Mouse (Mus musculus) small intestine, adult 2 months (tissue): ENCODE results near the gene Asrgl1. TPM values are rescaled to one million over a fixed set of nuclear protein-coding genes. Genes with fewer than 3 reads are reported as not detected.

ENCODE experiments used
- H3K27ac ChIP-seq: fragments of 200-500 bp; 2 replicates; pipeline ENCODE4 v1.5.1; 2012; ENCODE audit warnings: low read depth, low read length, control low read depth, inconsistent platforms; ENCODE audit not compliant: insufficient read depth
- H3K27me3 ChIP-seq: fragments of 200-500 bp; 2 replicates; pipeline ENCODE4 v1.6.1; 2012; ENCODE audit warnings: mild to moderate bottlenecking, moderate library complexity, low read length, inconsistent platforms; ENCODE audit not compliant: control insufficient read depth, insufficient read depth
- H3K36me3 ChIP-seq: fragments of 200-500 bp; 2 replicates; pipeline ENCODE4 v1.6.1; 2012; ENCODE audit warnings: mild to moderate bottlenecking, low read length, control low read depth, inconsistent platforms; ENCODE audit not compliant: control insufficient read depth, insufficient read depth
- H3K4me1 ChIP-seq: fragments of 200-500 bp; 2 replicates; pipeline ENCODE4 v1.6.1; 2012; ENCODE audit warnings: low read length, inconsistent platforms, mixed read lengths; ENCODE audit not compliant: control insufficient read depth, insufficient read depth, insufficient read length
- H3K4me3 ChIP-seq: fragments of 200-500 bp; 2 replicates; pipeline ENCODE4 v1.5.1; 2012; ENCODE audit warnings: low read depth, mild to moderate bottlenecking, control low read depth, inconsistent platforms, low read length, moderate library complexity
- CTCF ChIP-seq: fragments of 200-500 bp; IDR thresholded peaks from 2 replicates; pipeline ENCODE4 v1.5.1; 2012; ENCODE audit warnings: low read depth, mild to moderate bottlenecking, control low read depth, inconsistent platforms, low read length, moderate library complexity, mixed read lengths; ENCODE audit not compliant: insufficient replicate concordance, insufficient read length; ENCODE audit errors: extremely low read depth
- POLR2A ChIP-seq: fragments of 200-500 bp; IDR thresholded peaks from 2 replicates; pipeline ENCODE4 v1.6.1; 2012; ENCODE audit warnings: low read depth, mild to moderate bottlenecking, control low read depth, inconsistent platforms, low read length, moderate library complexity
- WGBS: fragments of 180-500 bp; shearing (Covaris S2); methylation state at CpG from one replicate; pipeline ENCODE4 v1.1.7; 2018; 5-methylcytosine and 5-hydroxymethylcytosine counted together
- polyA plus RNA-seq: library from polyadenylated mRNA; depleted of rRNA; stranded (reverse); fragments of >200 nt; gene quantifications from 2 replicates; pipeline ENCODE4 v1.2.3, GENCODE M21; 2012; rRNA removed

Asrgl1 gene
- polyA plus RNA-seq, 1 experiment = 0.41 TPM

DNA sequence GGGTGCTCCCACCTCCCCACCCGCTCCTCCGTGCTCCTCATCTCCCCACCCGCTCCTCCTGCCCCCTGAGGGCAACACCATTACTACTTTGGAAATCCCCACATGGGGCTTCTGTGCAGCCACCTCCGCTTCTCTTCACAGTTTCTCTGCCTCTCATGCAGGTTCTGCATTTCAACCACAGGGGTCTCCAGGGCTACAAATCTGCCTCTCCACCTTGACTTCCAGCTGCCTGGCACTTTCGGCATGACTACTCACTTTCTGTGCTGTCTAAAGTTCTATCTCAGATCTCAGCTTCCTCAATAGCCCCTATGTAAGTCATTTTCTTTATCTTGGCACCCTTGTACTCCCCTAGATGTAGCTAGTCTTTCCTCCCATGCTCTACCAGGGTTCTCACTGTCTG lies 68.1 kb downstream of the Asrgl1 start:
- Histone ChIP-seq H3K4me3 (no peak overlapping the region), H3K4me1 (peaks cover 24% of the 10 kb centered on the region), H3K27ac (no peak overlapping the region), H3K36me3 (no peaks in the 10 kb centered on the region), H3K27me3 (no peaks in the 10 kb centered on the region)
- no peak for TF ChIP-seq CTCF
- TF ChIP-seq POLR2A = no peak
- WGBS = 78% methylated on average over 5 of the region's 5 CpGs

DNA sequence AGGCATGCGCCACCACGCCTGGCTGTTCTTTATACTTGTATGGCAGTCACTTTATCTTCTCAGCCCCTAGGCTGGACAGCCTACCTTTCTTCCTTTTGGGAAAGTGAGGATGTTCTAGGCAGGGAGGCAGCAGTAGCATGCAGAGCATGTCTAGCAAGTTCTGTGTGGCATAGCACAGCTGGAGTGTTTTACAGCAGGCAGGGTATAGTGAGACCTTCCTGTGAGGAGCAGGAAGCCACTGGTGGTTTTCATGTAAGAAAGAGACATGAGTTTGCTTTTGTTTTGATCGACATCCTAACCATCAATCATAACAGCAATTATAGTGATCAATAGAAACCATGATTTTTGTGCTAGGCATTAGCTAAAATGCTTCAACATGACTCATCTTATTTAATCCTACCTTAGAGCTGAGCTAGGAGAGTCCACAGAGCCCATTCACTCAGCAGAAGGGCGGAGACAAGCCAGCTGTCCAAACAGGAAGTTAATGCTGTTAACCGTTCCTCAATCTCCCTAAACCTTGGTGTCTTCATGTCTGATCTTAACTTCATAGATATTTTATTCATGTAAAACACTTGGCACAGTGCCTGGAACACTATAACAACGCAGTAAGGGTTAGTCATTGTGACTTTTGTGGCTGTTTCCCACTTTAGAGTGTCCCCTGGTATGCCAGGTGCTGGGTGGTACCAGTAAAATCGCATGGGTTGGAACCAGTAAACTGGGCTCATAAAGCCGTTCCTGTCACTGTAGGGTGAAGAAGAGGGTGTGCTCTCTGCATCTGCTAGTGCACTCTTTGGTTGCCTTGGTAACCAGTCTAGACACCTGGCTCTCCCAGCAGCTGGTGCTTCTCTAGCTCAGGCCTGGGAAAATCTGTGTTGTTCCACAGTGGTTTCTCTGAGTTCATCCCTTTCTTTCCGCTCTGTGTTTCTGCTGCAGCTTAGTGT lies 69.5 kb downstream of the Asrgl1 start:
- Histone ChIP-seq H3K27me3 (no peaks in the 10 kb centered on the region), H3K36me3 (no peaks in the 10 kb centered on the region), H3K4me1 (peaks cover 16% of the 10 kb centered on the region; the same call in 1 of the 2 replicates), H3K4me3 (no peak overlapping the region), H3K27ac (peak overlapping the region; percentile 53)
- TF ChIP-seq POLR2A (no peak), CTCF (no peak)
- WGBS = 20% methylated on average over 9 of the region's 9 CpGs

DNA sequence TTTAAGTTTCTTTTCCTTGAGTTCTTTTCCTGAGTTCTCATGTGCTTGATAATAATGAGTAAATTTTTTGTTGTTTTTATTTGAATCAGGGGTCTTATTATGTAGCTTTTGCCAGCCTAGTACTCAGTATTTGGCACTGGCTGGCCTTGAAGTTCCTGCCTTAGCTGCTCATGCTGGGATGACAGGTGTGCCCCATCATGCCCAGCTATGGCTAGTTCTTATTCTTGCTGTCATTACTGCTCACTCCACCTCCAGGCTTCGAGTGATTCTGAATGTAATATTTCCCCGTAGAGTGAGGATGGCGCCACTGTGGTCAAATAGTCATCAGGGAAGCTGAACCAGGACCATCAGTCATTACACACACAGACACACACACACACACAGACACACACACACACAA lies 71.6 kb downstream of the Asrgl1 start:
- Histone ChIP-seq H3K4me1 (peaks cover 11% of the 10 kb centered on the region; the same call in 1 of the 2 replicates), H3K27me3 (no peaks in the 10 kb centered on the region), H3K27ac (no peak overlapping the region), H3K36me3 (no peaks in the 10 kb centered on the region), H3K4me3 (no peak overlapping the region)
- 89% methylated on average over 3 of the region's 3 CpGs for WGBS
- no peak for TF ChIP-seq CTCF
- no peak for TF ChIP-seq POLR2A

DNA sequence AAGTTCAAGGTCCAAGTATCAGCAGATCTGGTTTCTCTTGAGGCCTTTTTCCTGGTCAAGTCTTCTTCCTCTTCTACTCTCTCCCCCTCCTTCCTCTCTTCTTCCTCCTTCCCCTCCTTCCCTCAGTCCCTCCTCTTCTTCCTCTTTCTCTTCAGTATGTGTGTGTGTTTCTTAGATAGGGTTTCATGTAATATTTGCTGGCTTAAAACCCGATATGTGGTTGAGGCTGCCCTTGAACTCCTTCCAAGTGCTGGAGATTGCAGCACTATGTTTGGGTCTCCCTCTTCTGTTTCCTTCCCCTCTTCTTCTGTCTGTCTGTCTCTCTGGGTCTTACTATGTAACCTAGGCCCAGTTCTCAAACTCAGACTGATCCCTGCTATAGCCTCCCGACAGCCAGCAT lies 72.6 kb downstream of the Asrgl1 start:
- H3K36me3 ChIP-seq = no peaks in the 10 kb centered on the region
- H3K27me3 ChIP-seq = no peaks in the 10 kb centered on the region
- peaks cover 11% of the 10 kb centered on the region; the same call in 1 of the 2 replicates for H3K4me1 ChIP-seq
- H3K27ac ChIP-seq = no peak overlapping the region
- WGBS = 82% methylated on average over 2 of the region's 2 CpGs
- no peak overlapping the region for H3K4me3 ChIP-seq
- TF ChIP-seq POLR2A = no peak
- TF ChIP-seq CTCF = no peak

DNA sequence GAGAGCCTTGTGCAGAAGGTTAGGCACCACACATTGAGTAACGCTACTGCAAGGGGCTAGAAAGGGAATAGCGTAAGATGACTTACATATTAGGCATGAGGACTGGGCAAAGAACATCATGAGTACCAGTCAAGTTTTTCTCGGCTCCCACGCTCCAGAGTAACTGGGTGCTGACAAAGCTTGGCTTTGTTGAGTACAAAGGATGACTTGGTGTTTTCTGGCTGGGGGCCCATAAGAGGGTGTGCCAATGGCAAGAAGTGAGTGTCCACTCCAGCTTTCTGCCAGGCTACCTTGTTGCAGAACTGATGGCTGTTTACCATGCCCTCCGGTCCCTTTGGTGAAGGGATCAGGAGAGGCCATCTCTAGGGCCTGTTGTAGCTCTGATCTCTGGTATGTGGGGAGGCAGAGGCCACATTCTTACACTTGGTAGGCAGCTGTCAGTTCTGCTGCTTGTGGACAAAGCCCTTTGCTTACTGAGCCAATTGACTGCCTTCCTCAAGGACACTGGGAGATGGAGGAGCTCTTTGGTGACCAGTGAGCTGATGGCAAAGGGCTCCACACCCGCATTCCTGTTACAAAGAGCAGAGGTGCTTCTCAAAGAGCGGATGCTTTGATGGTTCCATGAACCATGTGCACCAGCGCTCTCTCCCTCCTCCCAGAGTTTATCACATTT lies 74.1 kb downstream of the Asrgl1 start:
- TF ChIP-seq CTCF (no peak), POLR2A (no peak)
- 89% methylated on average over 8 of the region's 8 CpGs for WGBS
- no peak overlapping the region for H3K4me3 ChIP-seq

GRCm38 (mm10) chr19:9060103-9060502 lies 75.3 kb downstream of the Asrgl1 start:
- Histone ChIP-seq H3K36me3 (no peaks in the 10 kb centered on the region), H3K27me3 (no peaks in the 10 kb centered on the region), H3K27ac (no peak overlapping the region), H3K4me3 (no peak overlapping the region), H3K4me1 (peaks cover 2% of the 10 kb centered on the region; the same call in 1 of the 2 replicates)
- TF ChIP-seq POLR2A = no peak
- no peak for TF ChIP-seq CTCF
- WGBS = 69% methylated on average over 4 of the region's 4 CpGs

More for the DNA sequence above, 74.1 kb downstream of the Asrgl1 start:
- no peaks in the 10 kb centered on the region for H3K27me3 ChIP-seq
- H3K36me3 ChIP-seq = no peaks in the 10 kb centered on the region
- no peak overlapping the region for H3K27ac ChIP-seq
- H3K4me1 ChIP-seq = peaks cover 10% of the 10 kb centered on the region; the same call in 1 of the 2 replicates

Other genes starting within 250 kb of the Asrgl1 start
- 9.5 and 11.4 TPM in 2 replicates for gene 1810009A15Rik, start 246.8 kb downstream of the Asrgl1 start, polyA plus RNA-seq
- not detected in 2 replicates for gene Gm49416, start 246.7 kb downstream of the Asrgl1 start, polyA plus RNA-seq
- gene Ints5, start 242.6 kb downstream of the Asrgl1 start, polyA plus RNA-seq = 13.2 and 19.5 TPM in 2 replicates
- 45.7 and 74.1 TPM in 2 replicates for gene Ganab, start 237.6 kb downstream of the Asrgl1 start, polyA plus RNA-seq
- gene B3gat3, start 215.3 kb downstream of the Asrgl1 start, polyA plus RNA-seq = 40.1 and 69.5 TPM in 2 replicates
- gene Rom1, start 206.3 kb downstream of the Asrgl1 start, polyA plus RNA-seq = 7.2 and 15.1 TPM in 2 replicates
- 18.4 and 32.2 TPM in 2 replicates for gene Eml3, start 206.1 kb downstream of the Asrgl1 start, polyA plus RNA-seq
- 15.0 and 21.7 TPM in 2 replicates for gene Mta2, start 193.8 kb downstream of the Asrgl1 start, polyA plus RNA-seq
- gene Tut1, start 181.8 kb downstream of the Asrgl1 start, polyA plus RNA-seq = 5.6 and 13.2 TPM in 2 replicates
- gene Eef1g, start 168.6 kb downstream of the Asrgl1 start, polyA plus RNA-seq = 90.2 and 129 TPM in 2 replicates
- 5.1 and 14.7 TPM in 2 replicates for gene Ahnak, start 146.4 kb downstream of the Asrgl1 start, polyA plus RNA-seq
- 0.30 and 3.7 TPM in 2 replicates for gene Scgb1a1, start 47.7 kb downstream of the Asrgl1 start, polyA plus RNA-seq